Mouse (Mus musculus) c-Kit-negative CD71-positive TER-119-positive erythroid progenitor cells, embryonic 14.5 days (primary cell): ENCODE measurements around the gene 4930426L09Rik.

Experiments used
- DNase-seq: peaks from one replicate; pipeline ENCODE4 v3.0.0-alpha.2; 2013; ENCODE audit warnings: low read depth, low spot score

4930426L09Rik gene

GRCm38 (mm10) chr2:19011443-19011842, 13.3 kb downstream of the 4930426L09Rik start:
- DNase-seq, result peak; percentile 92

GRCm38 (mm10) chr2:19016348-19016747, 18.2 kb downstream of the 4930426L09Rik start:
- DNase-seq, result no peak

GRCm38 (mm10) chr2:19016839-19017238, 18.7 kb downstream of the 4930426L09Rik start:
- no peak for DNase-seq

- DNase-seq, result no peak
Observed at GRCm38 (mm10) chr2:19018034-19018433, 19.9 kb downstream of the 4930426L09Rik start.

GRCm38 (mm10) chr2:19024807-19025206, 26.7 kb downstream of the 4930426L09Rik start:
- no peak for DNase-seq

GRCm38 (mm10) chr2:19037430-19037829, 39.3 kb downstream of the 4930426L09Rik start:
- no peak for DNase-seq

- DNase-seq, result no peak
Observed at GRCm38 (mm10) chr2:19037907-19038570, 39.9 kb downstream of the 4930426L09Rik start.

GRCm38 (mm10) chr2:19048225-19048624, 50.1 kb downstream of the 4930426L09Rik start:
- DNase-seq, result no peak

GRCm38 (mm10) chr2:19049341-19049740, 51.2 kb downstream of the 4930426L09Rik start:
- DNase-seq, result no peak
